In the genomic region with DNA sequence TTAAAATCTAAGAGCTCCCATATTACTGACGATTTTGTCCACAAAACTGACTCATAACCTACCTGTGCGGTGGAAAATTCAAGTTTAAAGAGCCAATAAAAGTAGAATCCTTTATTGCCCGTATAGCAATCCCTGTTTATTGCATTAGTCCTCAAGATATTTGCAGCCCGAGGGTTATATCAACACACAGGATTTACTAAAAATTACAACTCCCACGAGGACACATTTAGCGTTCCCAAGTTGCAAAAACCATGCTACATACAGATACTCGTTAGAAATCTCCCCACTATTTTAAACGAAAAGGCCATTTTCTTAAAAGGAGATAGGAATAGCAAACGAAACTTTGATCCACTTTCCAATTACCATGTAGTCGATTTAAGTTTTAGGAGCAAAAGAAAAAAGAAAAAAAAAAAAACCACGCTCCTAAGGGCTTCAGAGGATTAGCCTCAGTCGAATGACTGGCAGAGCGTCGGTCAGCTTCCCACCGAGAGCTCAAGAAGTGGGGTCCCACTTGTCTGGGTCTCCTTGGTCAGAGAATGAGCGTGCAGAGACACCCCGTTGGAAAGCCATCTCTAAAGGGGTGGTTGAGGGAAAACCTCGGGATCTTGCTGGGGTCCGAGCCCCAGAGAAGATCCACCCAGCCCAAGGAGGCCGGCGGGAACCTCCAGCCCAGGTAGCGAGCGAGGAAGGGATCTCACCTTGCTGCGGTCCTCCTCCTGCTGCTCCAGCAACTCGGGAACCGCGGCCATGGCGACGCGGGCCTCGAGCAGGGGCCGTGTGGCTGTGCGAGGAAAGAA, we compare ENCODE assay signal across 8 mouse cellular contexts. TPM values are rescaled to one million over a fixed set of nuclear protein-coding genes. Genes with fewer than 3 reads are reported as not detected.
DNase-seq lines count a peak whose midpoint lies in the region; ATAC-seq and TF ChIP-seq lines count a peak whose summit lies in the region.

No protein-coding gene starts in this region.

- WGBS in hindbrain, postnatal 0 days, result under 1% methylated on average over 25 of the region's 33 CpGs

- H3ac ChIP-seq in myocyte (ENCODE audit: control insufficient read depth, insufficient read length), result peak overlapping the region; percentile 88

- ATAC-seq in hindbrain, postnatal 0 days, result no peak; the same call in 1 of the 2 replicates

- TF ChIP-seq CTCF in layer of hippocampus, adult 2 months (conservative IDR thresholded peaks at IDR 0.05), result no peak
- TF ChIP-seq CTCF in cortical plate, adult 2 months (IDR thresholded peaks at IDR 0.05; ENCODE audit: extremely low read depth, insufficient read depth, low read length), result no peak
- TF ChIP-seq CTCF in hindbrain, postnatal 0 days (IDR thresholded peaks at IDR 0.05; ENCODE audit: low read depth), result no peak

- 0 out of 2 replicates have a peak, but pooled peaks cover 2% of the 10 kb centered on the region for H3K4me1 ChIP-seq in cortical plate, adult 2 months (ENCODE audit: control insufficient read depth, insufficient read depth, low read length)
- H3K4me1 ChIP-seq in hindbrain, postnatal 0 days (ENCODE audit: insufficient read depth, low read length), result peaks cover 12% of the 10 kb centered on the region; the same call in 1 of the 2 replicates

- H3K4me3 ChIP-seq in layer of hippocampus, adult 2 months, result peak overlapping the region; percentile 98
- H3K4me3 ChIP-seq in cortical plate, adult 2 months (ENCODE audit: insufficient read depth, low read length), result peak overlapping the region; percentile 72
- peak overlapping the region; percentile 89 for H3K4me3 ChIP-seq in hindbrain, postnatal 0 days (ENCODE audit: low read length)
- H3K4me3 ChIP-seq in myocyte, result peak overlapping the region; percentile 85

- H3K27ac ChIP-seq in layer of hippocampus, adult 2 months, result peak overlapping the region; percentile 99
- H3K27ac ChIP-seq in cortical plate, adult 2 months (ENCODE audit: insufficient read depth, low read length), result peak overlapping the region; percentile 80
- peak overlapping the region; percentile 89 for H3K27ac ChIP-seq in hindbrain, postnatal 0 days

- H3K9ac ChIP-seq in hindbrain, postnatal 0 days (replicated peaks; ENCODE audit: low read length), result peak overlapping the region; percentile 89

- peaks cover 57% of the 10 kb centered on the region for H3K79me2 ChIP-seq in myocyte (ENCODE audit: control insufficient read depth, insufficient read depth)

- H3K36me3 ChIP-seq in hindbrain, postnatal 0 days (ENCODE audit: insufficient read depth, low read length), result no peaks in the 10 kb centered on the region
- peaks cover 3% of the 10 kb centered on the region for H3K36me3 ChIP-seq in myocyte (ENCODE audit: control insufficient read depth, insufficient read depth)

- no peaks in the 10 kb centered on the region for H3K9me3 ChIP-seq in hindbrain, postnatal 0 days (ENCODE audit: low read length)

- intact Hi-C loops in gastrocnemius, postnatal 14 days (cut with DNase I; ENCODE audit: low total_unique reads), result no loop called here

- TF ChIP-seq POLR2A in cortical plate, adult 2 months (IDR thresholded peaks at IDR 0.05; ENCODE audit: extremely low read depth, insufficient read depth, low read length), result peak; percentile 35; the same call in 1 of the 2 replicates
- no peak for TF ChIP-seq POLR2A in myocyte (IDR thresholded peaks at IDR 0.05; ENCODE audit: insufficient read length, low read depth)

- no peaks in the 10 kb centered on the region for H3K27me3 ChIP-seq in hindbrain, postnatal 0 days (ENCODE audit: insufficient read depth, low read length)
- H3K27me3 ChIP-seq in myocyte (ENCODE audit: control insufficient read depth, insufficient read depth, insufficient read length), result no peaks in the 10 kb centered on the region

- peak overlapping the region; percentile 61 for H3K4me2 ChIP-seq in hindbrain, postnatal 0 days (ENCODE audit: low read depth, low read length)
- H3K4me2 ChIP-seq in myocyte (ENCODE audit: low read depth), result peak overlapping the region; percentile 89

- no peak for DNase-seq in layer of hippocampus, adult 2 months (ENCODE audit: low spot score in 2 of 2)
- no peak for DNase-seq in layer of hippocampus, postnatal 25 days (ENCODE audit: extremely low spot score in 1 of 2, low spot score in 1 of 2)
- no peak for DNase-seq in hindbrain, postnatal 0 days (ENCODE audit: low spot score)
- DNase-seq in adrenal gland, adult 2 months, result no peak
- DNase-seq in layer of hippocampus, postnatal 14 days (ENCODE audit: low spot score in 2 of 2), result no peak
- DNase-seq in gastrocnemius, postnatal 14 days, result no peak

TF ChIP-seq in myocyte, 11 proteins besides CTCF, POLR2A, EP300 and RAD21:
- TF ChIP-seq TCF3 (IDR thresholded peaks at IDR 0.05; ENCODE audit: insufficient read length, low read depth) (no peak), REST (IDR thresholded peaks at IDR 0.05; ENCODE audit: insufficient read depth, insufficient read length) (no peak), POLR2AphosphoS2 (IDR thresholded peaks at IDR 0.05; ENCODE audit: insufficient read length, low read depth) (no peak), TCF12 (IDR thresholded peaks at IDR 0.05; ENCODE audit: insufficient read depth, poor library complexity, severe bottlenecking) (no peak), MAX (IDR thresholded peaks at IDR 0.05; ENCODE audit: low read depth) (no peak)
TF ChIP-seq in myocyte: peak in this region for 0.

RNA-seq across cellular contexts. Expression of a gene that starts 0.6 kb away (rescaled TPM):
- total RNA-seq in layer of hippocampus, adult 2 months (2021), result 1 to 10 TPM; 4.7 to 4.8 TPM
- total RNA-seq in layer of hippocampus, postnatal 25 days (2021), result 1 to 10 TPM; 4.7 to 5.4 TPM
- 5.6 and 5.9 TPM in 2 replicates for polyA plus RNA-seq in cortical plate, adult 2 months (2012; rRNA removed)
- total RNA-seq in hindbrain, postnatal 0 days (2014; rRNA removed), result 4.4 and 5.1 TPM in 2 replicates
- polyA plus RNA-seq in hindbrain, postnatal 0 days (2015; fragmentation: Nextera tagmentation; extraction: Ambion mirVana), result 6.5 and 6.6 TPM in 2 replicates
- 3.7 TPM for polyA plus RNA-seq in myocyte (2012; fragmentation: generic; extraction: Trizol)
- total RNA-seq in adrenal gland, adult 2 months (2021), result 10 to 100 TPM; 22.3 to 22.7 TPM
- 4.4 and 4.6 TPM in 2 replicates for polyA plus RNA-seq in adrenal gland, adult 2 months (2012; rRNA removed)
- total RNA-seq in layer of hippocampus, postnatal 14 days (2021), result 1 to 10 TPM; 3.4 to 4.4 TPM
- total RNA-seq in gastrocnemius, postnatal 14 days (2021), result 1 to 10 TPM; 5.4 to 5.6 TPM

RNA-seq across cellular contexts. Expression of a gene that starts 0.8 kb away (rescaled TPM):
- 10 to 100 TPM; 69.4 to 77.1 TPM for total RNA-seq in layer of hippocampus, adult 2 months (2021)
- total RNA-seq in layer of hippocampus, postnatal 25 days (2021), result 10 to 100 TPM; 71.2 to 71.4 TPM
- polyA plus RNA-seq in cortical plate, adult 2 months (2012; rRNA removed), result 84.6 and 85.6 TPM in 2 replicates
- 67.1 and 67.2 TPM in 2 replicates for total RNA-seq in hindbrain, postnatal 0 days (2014; rRNA removed)
- polyA plus RNA-seq in hindbrain, postnatal 0 days (2015; fragmentation: Nextera tagmentation; extraction: Ambion mirVana), result 68.1 and 71.6 TPM in 2 replicates
- polyA plus RNA-seq in myocyte (2012; fragmentation: generic; extraction: Trizol), result 65.2 TPM
- total RNA-seq in adrenal gland, adult 2 months (2021), result 100 to 1,000 TPM in 1 of 2 experiments, 10 to 100 TPM in 1; 87.4 to 105 TPM
- polyA plus RNA-seq in adrenal gland, adult 2 months (2012; rRNA removed), result 34.9 and 35.1 TPM in 2 replicates
- 10 to 100 TPM; 65.8 to 66.5 TPM for total RNA-seq in layer of hippocampus, postnatal 14 days (2021)
- total RNA-seq in gastrocnemius, postnatal 14 days (2021), result 10 to 100 TPM; 45.5 to 53.2 TPM
